Mouse (Mus musculus) liver, embryonic 14.5 days (tissue): ENCODE results near the gene Cass4. TPM values are rescaled to one million over a fixed set of nuclear protein-coding genes. Genes with fewer than 3 reads are reported as not detected.

Experiments used
- ATAC-seq: fragments of 200-750 bp; cut with Nextera tagmentation; 2 replicates; pipeline ENCODE4 v1.8.0; 2017; ENCODE audit warnings: moderate number of reproducible peaks, mild to moderate bottlenecking, moderate library complexity; ENCODE audit not compliant: insufficient read depth
- DNase-seq, 3 experiments: peaks; one replicate each; pipeline ENCODE4 v3.0.0-alpha.2; 2012 to 2013; ENCODE audit warnings: low read depth in 3 of 3, low spot score in 3 of 3
- H3K27ac ChIP-seq: fragments of 300-500 bp; sonication (generic); 2 replicates; pipeline ENCODE4 v1.5.1; 2014; ENCODE audit warnings: moderate library complexity, mild to moderate bottlenecking, control low read depth, inconsistent platforms
- H3K27me3 ChIP-seq: fragments of 300-500 bp; sonication (generic); 2 replicates; pipeline ENCODE4 v1.6.1; 2014; ENCODE audit warnings: mild to moderate bottlenecking, low read length, moderate library complexity; ENCODE audit not compliant: control insufficient read depth, insufficient read depth
- H3K36me3 ChIP-seq: fragments of 300-500 bp; sonication (generic); replicated peaks from 2 replicates; pipeline ENCODE4 v1.6.1; 2014; ENCODE audit warnings: low read depth; ENCODE audit not compliant: control insufficient read depth, insufficient read depth
- H3K4me1 ChIP-seq, 2 experiments: fragments of 200-500 bp in 1 of 2; fragments of 300-500 bp in 1 of 2; sonication (generic) in 1 of 2; replicated peaks; 2 replicates each; pipeline ENCODE4 v1.6.1; 2012 to 2014; ENCODE audit warnings: antibody characterized with exemption in 1 of 2, inconsistent platforms in 1 of 2, low read length in 1 of 2; ENCODE audit not compliant: control insufficient read depth in 2 of 2, insufficient read depth in 2 of 2
- H3K4me2 ChIP-seq: fragments of 300-500 bp; sonication (generic); 2 replicates; pipeline ENCODE4 v1.6.1; 2014; ENCODE audit warnings: low read depth, mild to moderate bottlenecking, control low read depth, moderate library complexity
- H3K4me3 ChIP-seq, 2 experiments: fragments of 200-500 bp in 1 of 2; fragments of 300-500 bp in 1 of 2; sonication (generic) in 1 of 2; 2 replicates each; pipeline ENCODE4 v1.5.1; 2012 to 2014; ENCODE audit warnings: low read depth in 2 of 2, low read length in 2 of 2, mild to moderate bottlenecking in 2 of 2, control low read depth in 1 of 2, inconsistent platforms in 1 of 2, moderate library complexity in 1 of 2; ENCODE audit not compliant: insufficient read depth in 1 of 2
- H3K9ac ChIP-seq: fragments of 300-500 bp; sonication (generic); replicated peaks from 2 replicates; pipeline ENCODE4 v1.6.1; 2014; ENCODE audit warnings: mild to moderate bottlenecking, control low read depth, moderate library complexity
- H3K9me3 ChIP-seq: fragments of 300-500 bp; sonication (generic); 2 replicates; pipeline ENCODE4 v1.6.1; 2016; ENCODE audit warnings: low read length, mixed read lengths; ENCODE audit not compliant: control insufficient read depth
- CTCF ChIP-seq: IDR thresholded peaks from 2 replicates; pipeline ENCODE4 v1.5.1; 2016; ENCODE audit warnings: antibody characterized with exemption, low read depth, control low read depth
- EP300 ChIP-seq: IDR thresholded peaks from 2 replicates; pipeline ENCODE4 v1.6.1; 2016; ENCODE audit warnings: antibody characterized with exemption, low read depth
- WGBS: fragments of 180-500 bp; shearing (Covaris S2); extraction: QIAGEN DNeasy Blood & Tissue Kit; methylation state at CpG from one replicate; pipeline ENCODE4 v1.1.7; 2014; ENCODE audit not compliant: insufficient replicate concordance; 5-methylcytosine and 5-hydroxymethylcytosine counted together
- polyA plus RNA-seq, 2 experiments: library from polyadenylated mRNA; depleted of rRNA in 1 of 2; stranded (reverse) in 1 of 2; unstranded in 1 of 2; fragments of >200 nt; fragmentation: Nextera tagmentation in 1 of 2; extraction: Ambion mirVana in 1 of 2; gene quantifications; 2 replicates each; pipeline versions ENCODE4 v1.2.1 to v1.2.3; 2012 to 2014

Cass4 gene
- polyA plus RNA-seq, 2 experiments: 0.45 to 0.75 TPM

- no peak overlapping the region for H3K9ac ChIP-seq
- H3K27ac ChIP-seq: no peak overlapping the region
- ATAC-seq (no peak), DNase-seq (no peak)
- H3K4me3 ChIP-seq: no peak overlapping the region
- H3K4me2 ChIP-seq: no peak overlapping the region
- peaks cover 3% of the 10 kb centered on the region in 2 experiments; a peak in 3 of 4 replicates for H3K4me1 ChIP-seq
- TF ChIP-seq EP300 (no peak), CTCF (no peak)
- H3K9me3 ChIP-seq: no peaks in the 10 kb centered on the region
- H3K27me3 ChIP-seq: no peaks in the 10 kb centered on the region
- WGBS: 89% methylated on average over 4 of the region's 4 CpGs
- peaks cover 82% of the 10 kb centered on the region for H3K36me3 ChIP-seq
Observed at GRCm38 (mm10) chr2:172376551-172376950, 17.0 kb upstream of the Cass4 start.

- no peaks in the 10 kb centered on the region for H3K27me3 ChIP-seq
- DNase-seq (no peak), ATAC-seq (no peak)
- H3K27ac ChIP-seq: no peak overlapping the region
- no peak overlapping the region for H3K4me2 ChIP-seq
- WGBS: 67% methylated on average over 5 of the region's 5 CpGs
- H3K9ac ChIP-seq: no peak overlapping the region
- TF ChIP-seq CTCF: no peak
- TF ChIP-seq EP300: no peak
- H3K9me3 ChIP-seq: no peaks in the 10 kb centered on the region
- peaks cover 87% of the 10 kb centered on the region for H3K36me3 ChIP-seq
- H3K4me3 ChIP-seq: no peak overlapping the region
- no peaks in the 10 kb centered on the region; a peak in 1 of 4 replicates for H3K4me1 ChIP-seq
Observed at GRCm38 (mm10) chr2:172376999-172377515, 16.5 kb upstream of the Cass4 start.

- no peak overlapping the region for H3K4me2 ChIP-seq
- DNase-seq (no peak), ATAC-seq (peak; percentile 31; the same call in 1 of the 2 replicates)
- no peaks in the 10 kb centered on the region for H3K4me1 ChIP-seq
- TF ChIP-seq EP300 (no peak), CTCF (peak; percentile 72)
- H3K27ac ChIP-seq: no peak overlapping the region
- no peaks in the 10 kb centered on the region for H3K9me3 ChIP-seq
- no peak overlapping the region for H3K4me3 ChIP-seq
- H3K27me3 ChIP-seq: no peaks in the 10 kb centered on the region
- H3K9ac ChIP-seq: no peak overlapping the region
- H3K36me3 ChIP-seq: peaks cover 84% of the 10 kb centered on the region
- WGBS: 74% methylated on average over 7 of the region's 7 CpGs
Observed at GRCm38 (mm10) chr2:172378332-172378731, 15.3 kb upstream of the Cass4 start.

- Histone ChIP-seq H3K27ac (no peak overlapping the region), H3K9ac (no peak overlapping the region), H3K4me2 (no peak overlapping the region), H3K27me3 (no peaks in the 10 kb centered on the region), H3K9me3 (no peaks in the 10 kb centered on the region), H3K4me3 (no peak overlapping the region), H3K36me3 (peaks cover 64% of the 10 kb centered on the region), H3K4me1 (no peaks in the 10 kb centered on the region)
- TF ChIP-seq EP300: no peak
- WGBS: 93% methylated on average over 17 of the region's 17 CpGs
- DNase-seq (no peak), ATAC-seq (no peak)
Observed at GRCm38 (mm10) chr2:172380513-172380912, 13.1 kb upstream of the Cass4 start.

- no peak for DNase-seq
- H3K4me3 ChIP-seq: no peak overlapping the region
- ATAC-seq: no peak
- H3K9ac ChIP-seq: no peak overlapping the region
- no peaks in the 10 kb centered on the region for H3K4me1 ChIP-seq
- no peak overlapping the region for H3K27ac ChIP-seq
- H3K4me2 ChIP-seq: no peak overlapping the region
- no peaks in the 10 kb centered on the region for H3K9me3 ChIP-seq
- peaks cover 56% of the 10 kb centered on the region for H3K36me3 ChIP-seq
- TF ChIP-seq EP300 (no peak), CTCF (no peak)
- H3K27me3 ChIP-seq: no peaks in the 10 kb centered on the region
- WGBS: 88% methylated on average over 11 of the region's 11 CpGs
Observed at GRCm38 (mm10) chr2:172381341-172381740, 12.3 kb upstream of the Cass4 start.
